Mouse (Mus musculus) forebrain, postnatal 0 days (tissue): ENCODE data around the gene Ptpn12. TPM values are rescaled to one million over a fixed set of nuclear protein-coding genes. Genes with fewer than 3 reads are reported as not detected.

Experiments
- ATAC-seq: fragments of 200-750 bp; cut with Nextera tagmentation; 2 replicates; pipeline ENCODE4 v1.8.0; 2017; ENCODE audit warnings: mild to moderate bottlenecking, moderate library complexity
- DNase-seq: peaks from one replicate; pipeline ENCODE4 v3.0.0-alpha.2; 2015
- H3K27ac ChIP-seq: fragments of 300-500 bp; sonication (generic); 2 replicates; pipeline ENCODE4 v1.5.1; 2014; ENCODE audit warnings: low read depth, mild to moderate bottlenecking, antibody characterized with exemption, low read length, moderate library complexity, mixed read lengths
- H3K27me3 ChIP-seq: fragments of 300-500 bp; sonication (generic); 2 replicates; pipeline ENCODE4 v1.6.1; 2014; ENCODE audit warnings: mild to moderate bottlenecking, low read length, mixed read lengths; ENCODE audit not compliant: insufficient read depth
- H3K36me3 ChIP-seq: fragments of 300-500 bp; sonication (generic); 2 replicates; pipeline ENCODE4 v1.6.1; 2014; ENCODE audit warnings: mild to moderate bottlenecking, moderate library complexity; ENCODE audit not compliant: insufficient read depth
- H3K4me1 ChIP-seq: fragments of 300-500 bp; sonication (generic); 2 replicates; pipeline ENCODE4 v1.6.1; 2014; ENCODE audit warnings: antibody characterized with exemption; ENCODE audit not compliant: insufficient read depth
- H3K4me2 ChIP-seq: fragments of 300-500 bp; sonication (generic); 2 replicates; pipeline ENCODE4 v1.6.1; 2014; ENCODE audit warnings: low read depth, mild to moderate bottlenecking, moderate library complexity
- H3K4me3 ChIP-seq: fragments of 300-500 bp; sonication (generic); 2 replicates; pipeline ENCODE4 v1.5.1; 2014; ENCODE audit warnings: low read depth, low read length, mixed read lengths
- H3K9ac ChIP-seq: fragments of 300-500 bp; sonication (generic); 2 replicates; pipeline ENCODE4 v1.6.1; 2014; ENCODE audit warnings: mild to moderate bottlenecking
- H3K9me3 ChIP-seq: fragments of 300-500 bp; sonication (generic); 2 replicates; pipeline ENCODE4 v1.6.1; 2016; ENCODE audit warnings: low read length
- CTCF ChIP-seq: sonication (generic); IDR thresholded peaks from 2 replicates; pipeline ENCODE4 v1.5.1; 2016; ENCODE audit warnings: antibody characterized with exemption, control low read depth, low read depth
- WGBS: fragments of 180-500 bp; shearing (Covaris S2); extraction: QIAGEN DNeasy Blood & Tissue Kit; methylation state at CpG from one replicate; pipeline ENCODE4 v1.1.7; 2014; 5-methylcytosine and 5-hydroxymethylcytosine counted together
- polyA plus RNA-seq: library from polyadenylated mRNA; unstranded; fragments of >200 nt; fragmentation: Nextera tagmentation; extraction: Ambion mirVana; gene quantifications from 2 replicates; pipeline ENCODE4 v1.2.1, GENCODE M21; 2015
- total RNA-seq: library from RNA; depleted of rRNA; stranded (reverse); fragments of >200 nt; gene quantifications from 2 replicates; pipeline ENCODE4 v1.2.3, GENCODE M21; 2014; rRNA removed

Gene Ptpn12
- total RNA-seq (27.7 and 31.8 TPM in 2 replicates), polyA plus RNA-seq (10.9 and 12.1 TPM in 2 replicates)

DNA sequence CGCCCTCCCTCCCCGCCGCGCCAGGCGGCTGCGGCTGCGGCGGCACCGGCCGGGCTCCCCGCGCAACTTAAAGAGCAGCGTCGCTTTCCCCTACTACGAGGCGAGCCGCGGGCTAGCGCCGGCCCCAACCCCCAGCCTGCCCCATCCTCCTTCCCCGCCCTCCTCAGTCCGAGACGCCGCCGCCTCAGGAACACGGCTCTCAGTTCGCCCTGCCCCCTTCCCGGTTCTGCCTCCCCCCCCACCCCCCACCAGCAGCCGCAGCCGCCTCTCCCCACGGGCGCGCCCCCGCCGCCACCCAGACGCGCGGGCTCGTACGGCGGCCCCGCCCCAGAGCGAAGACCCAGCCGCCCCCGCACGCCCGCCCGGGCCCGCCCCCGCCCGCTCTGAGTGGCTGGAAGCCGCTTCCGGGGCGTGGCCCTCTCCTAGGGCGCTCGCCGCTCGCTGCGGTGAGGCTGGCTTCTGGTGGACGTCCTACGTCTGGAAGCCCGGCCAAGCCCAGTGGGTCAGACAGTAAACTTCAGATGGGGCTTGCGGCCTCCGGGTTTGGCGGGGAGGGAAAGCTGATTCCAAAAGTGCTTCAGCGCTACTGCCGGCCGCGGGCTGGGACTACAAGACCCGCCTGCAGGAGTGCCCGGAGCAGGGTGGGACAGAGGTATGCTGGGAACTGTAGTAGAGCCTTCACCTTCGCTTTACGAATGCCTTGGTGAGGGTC, at the start of gene Ptpn12:
Gene Ptpn12 (minus strand): TSS at position 92 of the 712 bp plus-strand sequence.
- Histone ChIP-seq H3K27ac (peak within 1 kb of the TSS; percentile 98), H3K9me3 (no peaks in the 10 kb centered on the region), H3K4me1 (peaks cover 13% of the 10 kb centered on the region), H3K36me3 (no peaks in the 10 kb centered on the region), H3K27me3 (no peaks in the 10 kb centered on the region), H3K4me3 (peak within 1 kb of the TSS; percentile 98), H3K4me2 (peak within 1 kb of the TSS; percentile 62), H3K9ac (peak within 1 kb of the TSS; percentile 97)
- peak; percentile 47 for TF ChIP-seq CTCF
- ATAC-seq, result peak; percentile 94
- peak; percentile 96 for DNase-seq
- WGBS, result 2% methylated on average over 62 of the region's 73 CpGs

DNA sequence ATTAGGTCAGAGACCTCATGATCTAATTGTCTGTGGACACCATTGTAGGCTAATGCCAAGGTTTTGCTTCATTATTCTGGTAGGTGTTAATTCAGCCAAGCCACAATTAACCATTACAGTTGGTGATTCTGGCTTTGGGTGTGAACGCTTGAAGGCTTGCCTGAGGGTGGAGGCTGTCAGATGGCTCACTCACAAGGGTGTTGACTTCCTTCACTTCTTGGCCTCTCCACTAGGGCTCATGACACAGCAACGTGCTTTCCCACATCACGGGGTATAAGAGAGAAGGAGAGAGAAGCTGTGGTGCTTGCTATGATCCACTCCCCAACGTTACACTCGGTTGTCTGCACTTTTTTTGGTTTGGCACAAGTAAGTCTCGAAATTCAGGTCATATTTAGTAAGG, 35.5 kb upstream of the Ptpn12 start:
- H3K36me3 ChIP-seq, result no peaks in the 10 kb centered on the region
- no peak overlapping the region for H3K27ac ChIP-seq
- no peak overlapping the region for H3K9ac ChIP-seq
- ATAC-seq, result no peak
- no peaks in the 10 kb centered on the region for H3K4me1 ChIP-seq
- no peak overlapping the region for H3K4me3 ChIP-seq
- no peak for DNase-seq
- H3K27me3 ChIP-seq, result no peaks in the 10 kb centered on the region
- H3K4me2 ChIP-seq, result no peak overlapping the region
- TF ChIP-seq CTCF, result no peak
- WGBS, result 75% methylated on average over 6 of the region's 6 CpGs
- no peaks in the 10 kb centered on the region for H3K9me3 ChIP-seq

DNA sequence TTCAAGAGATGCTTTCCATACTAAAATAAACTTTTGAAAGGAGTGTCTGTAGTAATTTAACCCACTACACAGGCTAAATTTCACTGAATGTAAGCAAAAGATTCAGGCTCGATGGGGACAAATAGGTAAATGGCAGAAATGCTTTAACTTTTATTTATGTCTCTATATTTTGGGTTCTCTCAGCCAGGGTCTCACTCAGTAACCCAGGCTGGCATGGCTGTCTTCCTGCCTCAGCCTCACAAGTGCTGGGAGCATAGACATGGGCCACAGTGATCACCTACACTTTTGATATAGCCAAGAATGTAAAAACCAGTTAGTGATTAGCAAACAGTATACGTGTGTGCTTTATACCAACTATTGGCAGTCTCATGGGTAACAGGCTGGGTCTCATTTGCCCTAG, 1.5 kb upstream of the Ptpn12 start:
- no peak overlapping the region for H3K4me3 ChIP-seq
- H3K9me3 ChIP-seq, result no peaks in the 10 kb centered on the region
- no peak overlapping the region for H3K9ac ChIP-seq
- H3K4me2 ChIP-seq, result no peak overlapping the region
- H3K36me3 ChIP-seq, result no peaks in the 10 kb centered on the region
- peaks cover 13% of the 10 kb centered on the region for H3K4me1 ChIP-seq
- no peaks in the 10 kb centered on the region for H3K27me3 ChIP-seq
- no peak for ATAC-seq
- no peak for DNase-seq
- H3K27ac ChIP-seq, result no peak overlapping the region
- no peak for TF ChIP-seq CTCF
- 89% methylated on average over 2 of the region's 2 CpGs for WGBS

GRCm38 (mm10) chr5:21056595-21056994, 884 bp upstream of the Ptpn12 start:
- H3K9ac ChIP-seq, result peak overlapping the region; percentile 97
- H3K27ac ChIP-seq, result peak overlapping the region; percentile 98
- WGBS, result 10% methylated on average over 8 of the region's 8 CpGs
- no peaks in the 10 kb centered on the region for H3K9me3 ChIP-seq
- H3K4me2 ChIP-seq, result peak overlapping the region; percentile 45
- TF ChIP-seq CTCF, result no peak
- DNase-seq (no peak), ATAC-seq (no peak)
- peak overlapping the region; percentile 98 for H3K4me3 ChIP-seq
- no peaks in the 10 kb centered on the region for H3K27me3 ChIP-seq
- H3K36me3 ChIP-seq, result no peaks in the 10 kb centered on the region
- peaks cover 13% of the 10 kb centered on the region for H3K4me1 ChIP-seq

- ATAC-seq, result peak; percentile 44
- H3K36me3 ChIP-seq, result no peaks in the 10 kb centered on the region
- no peak for TF ChIP-seq CTCF
Observed at GRCm38 (mm10) chr5:21055071-21055819, 466 bp downstream of the Ptpn12 start.

DNA sequence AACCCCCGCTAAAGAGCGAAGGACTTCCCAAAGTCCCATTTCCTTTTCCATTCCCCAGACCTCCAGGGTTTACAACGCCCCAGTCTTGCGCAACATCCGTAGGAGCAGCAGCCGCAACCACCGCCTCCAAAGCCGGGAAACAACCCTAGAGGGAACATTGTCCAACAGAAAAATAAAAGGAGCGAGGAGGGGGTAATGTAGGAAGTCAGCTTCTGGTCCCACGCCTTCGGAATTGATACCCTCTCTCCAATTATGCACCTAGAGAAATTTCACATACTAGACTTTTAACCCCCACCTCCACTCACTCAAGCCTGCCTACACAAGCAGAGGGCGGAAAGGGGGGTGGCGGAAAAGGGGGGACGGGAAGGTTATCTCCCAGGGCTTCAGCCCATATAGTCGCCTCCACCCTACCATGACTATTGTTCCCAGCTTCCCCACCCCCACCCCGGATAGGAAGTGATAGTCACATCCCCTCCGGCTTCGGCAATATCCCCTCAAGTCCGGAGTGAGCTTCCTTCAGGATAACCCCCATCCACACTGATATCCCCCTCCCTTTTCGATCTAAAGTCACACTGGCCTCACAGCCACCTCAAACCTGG, 1.1 kb downstream of the Ptpn12 start:
- H3K4me3 ChIP-seq, result peak overlapping the region; percentile 98
- DNase-seq (peak; percentile 64), ATAC-seq (peak; percentile 1; the same call in 1 of the 2 replicates)
- peak overlapping the region; percentile 62 for H3K4me2 ChIP-seq
- H3K9me3 ChIP-seq, result no peaks in the 10 kb centered on the region
- no peaks in the 10 kb centered on the region for H3K27me3 ChIP-seq
- 2% methylated on average over 20 of the region's 20 CpGs for WGBS
- no peaks in the 10 kb centered on the region for H3K36me3 ChIP-seq
- peaks cover 13% of the 10 kb centered on the region for H3K4me1 ChIP-seq
- TF ChIP-seq CTCF, result no peak
- H3K9ac ChIP-seq, result peak overlapping the region; percentile 97
- H3K27ac ChIP-seq, result peak overlapping the region; percentile 98

More at GRCm38 (mm10) chr5:21055071-21055819, 466 bp downstream of the Ptpn12 start:
- no peaks in the 10 kb centered on the region for H3K9me3 ChIP-seq
- H3K9ac ChIP-seq, result peak overlapping the region; percentile 97
- peaks cover 13% of the 10 kb centered on the region for H3K4me1 ChIP-seq
- DNase-seq, result peak; percentile 72
- peak overlapping the region; percentile 62 for H3K4me2 ChIP-seq
- H3K27ac ChIP-seq, result peak overlapping the region; percentile 98
- under 1% methylated on average over 59 of the region's 84 CpGs for WGBS
- no peaks in the 10 kb centered on the region for H3K27me3 ChIP-seq
- H3K4me3 ChIP-seq, result peak overlapping the region; percentile 98
